Mouse (Mus musculus) small intestine, adult 2 months (tissue): Measurements from ENCODE around the gene Gm49354.

Experiments
- CTCF ChIP-seq: fragments of 200-500 bp; IDR thresholded peaks from 2 replicates; pipeline ENCODE4 v1.5.1; 2012; ENCODE audit warnings: low read depth, mild to moderate bottlenecking, control low read depth, inconsistent platforms, low read length, moderate library complexity, mixed read lengths; ENCODE audit not compliant: insufficient replicate concordance, insufficient read length; ENCODE audit errors: extremely low read depth
- POLR2A ChIP-seq: fragments of 200-500 bp; IDR thresholded peaks from 2 replicates; pipeline ENCODE4 v1.6.1; 2012; ENCODE audit warnings: low read depth, mild to moderate bottlenecking, control low read depth, inconsistent platforms, low read length, moderate library complexity

GRCm38 (mm10) chr13:59762791-59763190 is 19.3 kb downstream of the Gm49354 start:
- no peak for TF ChIP-seq CTCF
- no peak for TF ChIP-seq POLR2A
